Mouse (Mus musculus): ENCODE measurements at regions not wholly inside any gene's neighbourhood (a gene's known extent, or its start where the extent isn't known, plus 50 kb on each side); places are given as distances from the start of the nearest gene placed in this dataset.
A peak's percentile ranks its signal among the peaks of the same experiment; 100 is the strongest.

- DNase-seq (ENCODE audit: low spot score), result no peak
These were observed 50.0 kb upstream of the Tiparp start for GRCm38 (mm10) chr3:65478215-65478614.

GRCm38 (mm10) chr3:65477111-65477510 is 51.1 kb upstream of the Tiparp start:
- no peak for DNase-seq (ENCODE audit: low spot score)

GRCm38 (mm10) chr3:65476091-65476953 is 51.9 kb upstream of the Tiparp start:
- no peak for DNase-seq (ENCODE audit: low spot score)

- DNase-seq (ENCODE audit: low spot score), result no peak
These were observed 53.6 kb upstream of the Tiparp start for GRCm38 (mm10) chr3:65474585-65474984.

- DNase-seq (ENCODE audit: low spot score), result no peak
These were observed 56.4 kb upstream of the Tiparp start for GRCm38 (mm10) chr3:65471796-65472195.

- DNase-seq (ENCODE audit: low spot score), result no peak
These were observed 59.0 kb upstream of the Tiparp start for GRCm38 (mm10) chr3:65469207-65469606.

GRCm38 (mm10) chr3:65464769-65465168 is 63.4 kb upstream of the Tiparp start:
- no peak for DNase-seq (ENCODE audit: low spot score)

- DNase-seq (ENCODE audit: low spot score), result no peak
These were observed 67.3 kb upstream of the Tiparp start for GRCm38 (mm10) chr3:65460936-65461335.

- no peak for DNase-seq (ENCODE audit: low spot score)
These were observed 67.3 kb upstream of the Ssr3 start for GRCm38 (mm10) chr3:65459702-65460101.

GRCm38 (mm10) chr3:65457931-65458330 is 65.5 kb upstream of the Ssr3 start:
- DNase-seq (ENCODE audit: low spot score), result no peak

GRCm38 (mm10) chr3:65455597-65456284 is 63.3 kb upstream of the Ssr3 start:
- peak; percentile 63 for DNase-seq (ENCODE audit: low spot score)

- no peak for DNase-seq (ENCODE audit: low spot score)
These were observed 61.9 kb upstream of the Ssr3 start for GRCm38 (mm10) chr3:65454301-65454700.

GRCm38 (mm10) chr3:65449176-65449575 is 56.8 kb upstream of the Ssr3 start:
- DNase-seq (ENCODE audit: low spot score), result no peak

GRCm38 (mm10) chr3:65443701-65444100 is 51.3 kb upstream of the Ssr3 start:
- DNase-seq (ENCODE audit: low spot score), result no peak

- no peak for DNase-seq (ENCODE audit: low spot score)
These were observed 50.5 kb upstream of the Ssr3 start for GRCm38 (mm10) chr3:65442946-65443345.

- DNase-seq (ENCODE audit: low spot score), result no peak
These were observed 49.8 kb upstream of the Ssr3 start for GRCm38 (mm10) chr3:65442269-65442668.

Data from embryo, embryonic 10.5 days (tissue).